Mouse (Mus musculus) cerebellum, postnatal 25 days (tissue): ENCODE results near the gene Gm3952.
A peak's percentile ranks its signal among the peaks of the same experiment; 100 is the strongest.

Experiments used
- DNase-seq, 2 experiments: peaks; one replicate each; pipeline ENCODE4 v3.0.0; 2021; ENCODE audit warnings: mixed read lengths in 2 of 2

Gene Gm3952

GRCm38 (mm10) chr8:128798594-128798993 is at the start of gene Gm3952:
TSS of gene Gm3952 (minus strand) at chr8:128798694.
- no peak for DNase-seq

GRCm38 (mm10) chr8:128843749-128844148 is 45.3 kb upstream of the Gm3952 start:
- DNase-seq, result no peak

GRCm38 (mm10) chr8:128812521-128812920 is 14.0 kb upstream of the Gm3952 start:
- DNase-seq, result no peak

- DNase-seq, result no peak
Measured at GRCm38 (mm10) chr8:128735692-128736091, 62.8 kb downstream of the Gm3952 start.

- DNase-seq, result no peak
Measured at GRCm38 (mm10) chr8:128734118-128734517, 64.4 kb downstream of the Gm3952 start.

GRCm38 (mm10) chr8:128732254-128732653 is 66.2 kb downstream of the Gm3952 start:
- DNase-seq, result no peak

- DNase-seq, result no peak
Measured at GRCm38 (mm10) chr8:128727213-128727612, 71.3 kb downstream of the Gm3952 start.

- peak in 1 of 2 experiments; percentile 28 for DNase-seq
Measured at GRCm38 (mm10) chr8:128724819-128725218, 73.7 kb downstream of the Gm3952 start.

GRCm38 (mm10) chr8:128716184-128716583 is 82.3 kb downstream of the Gm3952 start:
- DNase-seq, result no peak

- DNase-seq, result peak; percentile 66 to 84
Measured at GRCm38 (mm10) chr8:128709261-128709660, 89.2 kb downstream of the Gm3952 start.

GRCm38 (mm10) chr8:128704836-128705235 is 93.7 kb downstream of the Gm3952 start:
- no peak for DNase-seq

GRCm38 (mm10) chr8:128704376-128704775 is 94.1 kb downstream of the Gm3952 start:
- DNase-seq, result no peak

GRCm38 (mm10) chr8:128697945-128698344 is 100.5 kb downstream of the Gm3952 start:
- no peak for DNase-seq

- no peak for DNase-seq
Measured at GRCm38 (mm10) chr8:128696701-128697397, 101.6 kb downstream of the Gm3952 start.
